Mouse (Mus musculus) thymus, adult 2 months (tissue): ENCODE results near the gene Nhlrc1. TPM values are rescaled to one million over a fixed set of nuclear protein-coding genes. Genes with fewer than 3 reads are reported as not detected.

Experiments
- DNase-seq: peaks from one replicate; pipeline ENCODE4 v3.0.0; 2021
- H3K27ac ChIP-seq: fragments of 200-500 bp; 2 replicates; pipeline ENCODE4 v1.5.1; 2012; ENCODE audit warnings: low read length, control low read depth; ENCODE audit not compliant: control insufficient read depth, insufficient read depth
- H3K27me3 ChIP-seq: fragments of 200-500 bp; 2 replicates; pipeline ENCODE4 v1.6.1; 2012; ENCODE audit warnings: mild to moderate bottlenecking, low read length, moderate library complexity, mixed read lengths; ENCODE audit not compliant: control insufficient read depth, insufficient read depth
- H3K36me3 ChIP-seq: fragments of 200-500 bp; 2 replicates; pipeline ENCODE4 v1.6.1; 2012; ENCODE audit warnings: mild to moderate bottlenecking, low read length, moderate library complexity; ENCODE audit not compliant: control insufficient read depth, insufficient read depth
- H3K4me1 ChIP-seq: fragments of 200-500 bp; replicated peaks from 2 replicates; pipeline ENCODE4 v1.6.1; 2012; ENCODE audit warnings: low read length; ENCODE audit not compliant: control insufficient read depth, insufficient read depth
- H3K4me3 ChIP-seq: fragments of 200-500 bp; 2 replicates; pipeline ENCODE4 v1.5.1; 2012; ENCODE audit warnings: mild to moderate bottlenecking, low read length, control low read depth, moderate library complexity; ENCODE audit not compliant: control insufficient read depth, insufficient read depth
- CTCF ChIP-seq: fragments of 200-500 bp; IDR thresholded peaks from 2 replicates; pipeline ENCODE4 v1.5.1; 2012; ENCODE audit warnings: mild to moderate bottlenecking, control low read depth, low read length, moderate library complexity, borderline replicate concordance; ENCODE audit not compliant: control insufficient read depth, poor library complexity, insufficient read depth; ENCODE audit errors: extremely low read depth
- POLR2A ChIP-seq: fragments of 200-500 bp; IDR thresholded peaks from 2 replicates; pipeline ENCODE4 v1.6.1; 2012; ENCODE audit warnings: mild to moderate bottlenecking, low read length, control low read depth, moderate library complexity; ENCODE audit not compliant: control insufficient read depth, poor library complexity, insufficient read depth; ENCODE audit errors: extremely low read depth
- WGBS: fragments of 180-500 bp; shearing (Covaris S2); methylation state at CpG from one replicate; pipeline ENCODE4 v1.1.7; 2018; 5-methylcytosine and 5-hydroxymethylcytosine counted together
- polyA plus RNA-seq: library from polyadenylated mRNA; depleted of rRNA; stranded (reverse); fragments of >200 nt; gene quantifications from 2 replicates; pipeline ENCODE4 v1.2.3, GENCODE M21; 2012

Gene Nhlrc1
- polyA plus RNA-seq, 1 experiment, result 1.7 TPM

DNA sequence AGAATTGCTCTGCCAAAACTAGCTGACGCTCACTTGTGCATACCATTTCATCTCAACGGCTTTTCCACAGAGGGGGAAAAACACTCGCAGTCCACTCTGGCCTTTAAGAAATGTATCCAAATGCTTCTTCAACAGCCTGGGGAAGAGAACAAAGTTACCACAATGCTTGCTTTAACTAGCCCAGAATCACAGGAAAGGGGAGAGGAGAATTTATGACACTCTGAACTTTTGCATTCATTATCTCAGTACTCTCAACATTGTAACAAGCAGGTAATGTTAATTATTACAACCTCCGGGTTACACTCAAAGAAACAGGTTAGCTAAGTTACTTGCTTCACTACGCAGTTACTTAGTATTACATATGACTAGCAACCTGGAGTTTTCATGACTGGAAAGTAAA is 25.4 kb upstream of the Nhlrc1 start:
- TF ChIP-seq CTCF, result no peak
- no peak for TF ChIP-seq POLR2A
- peaks cover 9% of the 10 kb centered on the region for H3K4me1 ChIP-seq
- H3K4me3 ChIP-seq, result no peak overlapping the region
- no peak for DNase-seq
- H3K27ac ChIP-seq, result no peak overlapping the region
- H3K36me3 ChIP-seq, result no peaks in the 10 kb centered on the region
- 97% methylated on average over 5 of the region's 5 CpGs for WGBS
- no peaks in the 10 kb centered on the region for H3K27me3 ChIP-seq

DNA sequence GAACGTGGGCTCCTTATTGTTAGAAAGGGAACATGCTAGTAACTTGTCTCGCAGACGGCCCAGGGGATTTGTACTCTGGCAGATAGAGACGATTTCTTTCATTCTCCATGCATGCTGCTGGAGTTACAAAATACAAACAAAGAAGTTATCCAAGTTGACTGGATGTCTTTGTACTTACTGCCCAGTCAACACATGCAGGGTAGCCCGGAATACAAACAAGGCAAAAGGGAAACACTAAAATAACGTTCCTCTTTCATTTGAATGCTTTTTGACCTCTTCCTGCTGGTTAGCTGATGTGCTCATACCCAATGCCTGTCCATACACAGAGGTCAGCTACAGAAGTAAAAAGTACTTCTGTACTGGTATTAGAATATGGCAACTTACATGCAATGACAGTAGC is 23.3 kb upstream of the Nhlrc1 start:
- H3K4me1 ChIP-seq, result no peaks in the 10 kb centered on the region
- no peaks in the 10 kb centered on the region for H3K27me3 ChIP-seq
- H3K4me3 ChIP-seq, result no peak overlapping the region
- no peak overlapping the region for H3K27ac ChIP-seq
- 91% methylated on average over 6 of the region's 6 CpGs for WGBS
- no peaks in the 10 kb centered on the region for H3K36me3 ChIP-seq
- TF ChIP-seq CTCF, result no peak
- DNase-seq, result no peak

DNA sequence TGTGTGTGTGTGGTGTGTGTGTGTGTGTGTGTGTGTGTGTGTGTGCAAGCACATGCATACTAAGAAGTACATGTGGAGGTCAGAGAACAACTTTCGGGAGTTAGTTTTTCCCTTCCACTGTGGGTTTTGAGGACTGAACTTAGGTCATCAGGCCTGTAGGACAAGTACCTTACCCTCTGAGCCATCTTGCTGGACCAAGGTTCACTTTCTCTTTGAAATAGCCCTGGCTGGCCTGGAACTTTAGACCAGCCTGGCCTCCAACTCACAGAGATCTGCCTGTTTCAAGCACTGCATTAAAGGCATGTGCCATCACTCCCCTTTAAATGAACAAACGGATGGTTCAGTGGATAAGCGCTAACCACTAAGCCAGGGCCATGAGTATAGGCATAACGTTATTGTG is 19.0 kb upstream of the Nhlrc1 start:
- WGBS, result 95% methylated on average over 4 of the region's 4 CpGs
- no peak for TF ChIP-seq POLR2A
- TF ChIP-seq CTCF, result no peak
- DNase-seq, result no peak

DNA sequence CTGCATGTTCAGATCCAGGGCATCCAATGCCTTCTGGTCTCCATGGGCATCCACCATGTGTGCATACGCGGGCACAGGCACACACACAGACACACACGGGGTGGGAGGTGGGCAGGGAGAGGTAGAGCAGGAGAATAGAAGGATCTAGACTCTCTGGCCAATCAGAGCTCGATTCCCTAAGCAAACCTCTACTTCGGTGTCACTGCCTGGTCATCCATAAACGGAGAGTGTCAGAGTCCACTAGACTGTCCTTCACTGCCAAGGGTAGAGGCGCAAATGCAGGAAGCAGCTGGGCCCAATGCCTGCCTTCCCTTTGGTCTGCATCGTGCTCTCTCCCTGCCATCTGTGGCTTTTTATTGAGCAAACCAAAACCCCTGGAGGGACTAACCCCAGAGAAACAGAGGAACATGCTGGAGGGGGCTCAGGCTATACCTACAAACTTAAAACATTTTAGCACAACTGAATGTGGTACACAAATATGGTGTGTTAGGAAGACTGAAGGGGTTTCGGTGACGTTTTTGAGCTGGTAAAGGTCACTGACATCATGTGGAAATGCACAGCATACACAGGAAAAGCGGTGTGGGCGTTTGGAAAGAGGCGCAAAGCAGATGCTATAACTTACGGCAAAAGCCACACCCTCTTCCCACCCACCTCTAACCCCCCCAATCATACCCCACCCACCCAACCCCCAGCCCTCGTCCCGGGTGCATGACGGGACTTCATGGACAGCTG is 15.9 kb upstream of the Nhlrc1 start:
- no peak overlapping the region for H3K27ac ChIP-seq
- H3K36me3 ChIP-seq, result no peaks in the 10 kb centered on the region
- no peaks in the 10 kb centered on the region for H3K27me3 ChIP-seq
- 90% methylated on average over 17 of the region's 17 CpGs for whole genome bisulfite sequencing
- TF ChIP-seq CTCF, result no peak
- no peak for TF ChIP-seq POLR2A
- no peaks in the 10 kb centered on the region for H3K4me1 ChIP-seq
- no peak overlapping the region for H3K4me3 ChIP-seq
- DNase-seq, result no peak

More for the DNA sequence above, 19.0 kb upstream of the Nhlrc1 start:
- Histone ChIP-seq H3K4me1 (no peaks in the 10 kb centered on the region), H3K27ac (no peak overlapping the region), H3K4me3 (no peak overlapping the region), H3K36me3 (no peaks in the 10 kb centered on the region), H3K27me3 (no peaks in the 10 kb centered on the region)

DNA sequence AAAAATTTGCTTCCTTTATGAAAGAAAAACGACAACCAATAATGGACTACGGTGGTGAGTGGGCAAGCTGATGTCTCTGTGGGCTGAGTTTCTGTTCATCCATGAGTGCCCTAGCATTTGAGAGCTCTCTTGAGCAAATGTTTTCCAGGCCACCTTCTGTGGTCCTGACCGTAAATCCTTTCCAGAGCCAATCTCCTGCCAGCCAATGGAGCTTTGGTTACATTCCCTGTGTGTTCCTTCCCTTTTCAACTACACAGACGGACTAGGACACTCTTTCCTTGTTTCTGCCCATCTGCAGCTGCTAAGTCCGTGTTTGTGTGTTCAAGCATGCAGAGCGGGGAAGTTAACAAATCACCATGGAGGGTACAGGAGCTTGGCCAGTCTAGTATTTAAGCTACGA is 6.1 kb upstream of the Nhlrc1 start:
- no peak for DNase-seq
- WGBS, result 96% methylated on average over 7 of the region's 7 CpGs
- Histone ChIP-seq H3K27ac (no peak overlapping the region), H3K27me3 (no peaks in the 10 kb centered on the region), H3K36me3 (no peaks in the 10 kb centered on the region), H3K4me3 (no peak overlapping the region), H3K4me1 (no peaks in the 10 kb centered on the region)
- no peak for TF ChIP-seq POLR2A
- TF ChIP-seq CTCF, result no peak

DNA sequence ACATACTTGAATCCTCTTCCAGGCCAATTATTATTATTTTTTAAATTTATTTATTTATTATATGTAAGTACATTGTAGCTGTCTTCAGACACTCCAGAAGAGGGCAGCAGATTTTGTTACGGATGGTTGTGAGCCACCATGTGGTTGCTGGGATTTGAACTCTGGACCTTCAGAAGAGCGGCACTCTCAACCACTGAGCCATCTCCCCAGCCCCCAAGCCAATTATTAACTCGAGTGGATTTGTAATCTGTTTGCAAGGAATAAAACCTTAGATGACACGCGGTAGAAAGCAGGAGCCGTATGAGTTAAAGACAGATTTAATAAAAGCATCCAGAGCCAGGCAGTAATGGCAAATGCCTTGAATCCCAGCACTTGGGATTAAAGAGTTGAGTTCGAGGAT is 5.1 kb upstream of the Nhlrc1 start:
- Histone ChIP-seq H3K4me1 (no peaks in the 10 kb centered on the region), H3K27me3 (no peaks in the 10 kb centered on the region)
- TF ChIP-seq POLR2A, result no peak
- no peak for TF ChIP-seq CTCF

DNA sequence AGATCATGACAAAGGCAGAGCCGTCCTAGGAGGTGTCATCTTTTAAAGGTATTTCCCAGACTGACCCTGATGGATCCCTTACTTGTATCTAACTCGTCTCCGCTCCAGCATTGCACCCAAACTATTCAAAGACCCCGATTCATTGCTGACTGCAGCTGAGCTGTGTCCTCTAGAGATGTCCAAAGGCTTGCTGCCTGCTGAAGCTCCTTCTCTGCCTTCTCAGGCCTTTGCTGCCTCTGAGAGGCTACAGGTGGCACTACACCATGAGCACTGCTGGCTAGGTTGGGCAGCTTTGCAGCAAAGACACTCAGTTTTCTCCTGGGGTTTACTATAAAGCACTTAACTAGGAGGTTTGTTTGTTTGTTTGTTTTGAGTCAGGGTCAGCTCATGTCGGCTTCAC is 2.6 kb upstream of the Nhlrc1 start:
- Histone ChIP-seq H3K36me3 (no peaks in the 10 kb centered on the region), H3K27me3 (no peaks in the 10 kb centered on the region), H3K4me1 (peaks cover 6% of the 10 kb centered on the region; the same call in 1 of the 2 replicates), H3K4me3 (no peak overlapping the region), H3K27ac (no peak overlapping the region)
- TF ChIP-seq POLR2A, result no peak
- no peak for TF ChIP-seq CTCF
- 62% methylated on average over 5 of the region's 5 CpGs for WGBS
- DNase-seq, result peak; percentile 14

More for the DNA sequence above, 5.1 kb upstream of the Nhlrc1 start:
- WGBS, result 91% methylated on average over 7 of the region's 7 CpGs
- Histone ChIP-seq H3K4me3 (no peak overlapping the region), H3K36me3 (no peaks in the 10 kb centered on the region), H3K27ac (no peak overlapping the region)
- DNase-seq, result no peak
